Mouse (Mus musculus): Measurements from ENCODE around the gene Gsc2. TPM values are rescaled to one million over a fixed set of nuclear protein-coding genes. Genes with fewer than 3 reads are reported as not detected.
"Not testable (repeated sequence)": the region's sequence is repeated elsewhere in the genome, so short reads cannot be mapped to it uniquely, and the experiment has no call there.

The Gsc2 gene
- total RNA-seq (2021): not detected

GRCm38 (mm10) chr16:17914307-17915249 lies at the start of gene Gsc2:
Gsc2 (minus strand) TSS chr16:17915059.
- no peak for DNase-seq (ENCODE audit: extremely low spot score in 1 of 2, low spot score in 1 of 2)

- no peak for DNase-seq (ENCODE audit: extremely low spot score in 1 of 2, low spot score in 1 of 2)
Measured at GRCm38 (mm10) chr16:17962091-17962490, 47.2 kb upstream of the Gsc2 start.

GRCm38 (mm10) chr16:17956052-17956638 lies 41.3 kb upstream of the Gsc2 start:
- not testable (repeated sequence) for DNase-seq (ENCODE audit: extremely low spot score in 1 of 2, low spot score in 1 of 2)

- DNase-seq (ENCODE audit: extremely low spot score in 1 of 2, low spot score in 1 of 2): no peak
Measured at GRCm38 (mm10) chr16:17951618-17952017, 36.8 kb upstream of the Gsc2 start.

GRCm38 (mm10) chr16:17950068-17950467 lies 35.2 kb upstream of the Gsc2 start:
- no peak for DNase-seq (ENCODE audit: extremely low spot score in 1 of 2, low spot score in 1 of 2)

- DNase-seq (ENCODE audit: extremely low spot score in 1 of 2, low spot score in 1 of 2): no peak
Measured at GRCm38 (mm10) chr16:17949421-17949877, 34.6 kb upstream of the Gsc2 start.

GRCm38 (mm10) chr16:17945081-17945831 lies 30.4 kb upstream of the Gsc2 start:
- DNase-seq (ENCODE audit: extremely low spot score in 1 of 2, low spot score in 1 of 2): no peak

- DNase-seq (ENCODE audit: extremely low spot score in 1 of 2, low spot score in 1 of 2): no peak
Measured at GRCm38 (mm10) chr16:17943466-17943865, 28.6 kb upstream of the Gsc2 start.

- DNase-seq (ENCODE audit: extremely low spot score in 1 of 2, low spot score in 1 of 2): no peak
Measured at GRCm38 (mm10) chr16:17939255-17939751, 24.4 kb upstream of the Gsc2 start.

GRCm38 (mm10) chr16:17938821-17939220 lies 24.0 kb upstream of the Gsc2 start:
- DNase-seq (ENCODE audit: extremely low spot score in 1 of 2, low spot score in 1 of 2): peak in 1 of 2 experiments; percentile 52

GRCm38 (mm10) chr16:17938187-17938586 lies 23.3 kb upstream of the Gsc2 start:
- no peak for DNase-seq (ENCODE audit: extremely low spot score in 1 of 2, low spot score in 1 of 2)

GRCm38 (mm10) chr16:17936776-17937175 lies 21.9 kb upstream of the Gsc2 start:
- DNase-seq (ENCODE audit: extremely low spot score in 1 of 2, low spot score in 1 of 2): no peak

- DNase-seq (ENCODE audit: extremely low spot score in 1 of 2, low spot score in 1 of 2): no peak
Measured at GRCm38 (mm10) chr16:17934445-17934910, 19.6 kb upstream of the Gsc2 start.

GRCm38 (mm10) chr16:17933594-17934444 lies 19.0 kb upstream of the Gsc2 start:
- DNase-seq (ENCODE audit: extremely low spot score in 1 of 2, low spot score in 1 of 2): no peak

GRCm38 (mm10) chr16:17931906-17932460 lies 17.1 kb upstream of the Gsc2 start:
- DNase-seq (ENCODE audit: extremely low spot score in 1 of 2, low spot score in 1 of 2): no peak

GRCm38 (mm10) chr16:17929631-17930030 lies 14.8 kb upstream of the Gsc2 start:
- no peak for DNase-seq (ENCODE audit: extremely low spot score in 1 of 2, low spot score in 1 of 2)

- no peak for DNase-seq (ENCODE audit: extremely low spot score in 1 of 2, low spot score in 1 of 2)
Measured at GRCm38 (mm10) chr16:17929211-17929610, 14.4 kb upstream of the Gsc2 start.

GRCm38 (mm10) chr16:17928627-17929104 lies 13.8 kb upstream of the Gsc2 start:
- peak in 1 of 2 experiments; percentile 43 for DNase-seq (ENCODE audit: extremely low spot score in 1 of 2, low spot score in 1 of 2)

GRCm38 (mm10) chr16:17928087-17928580 lies 13.3 kb upstream of the Gsc2 start, which contains the start of gene Slc25a1:
Slc25a1 (minus strand) TSS chr16:17928219.
- DNase-seq (ENCODE audit: extremely low spot score in 1 of 2, low spot score in 1 of 2): peak; percentile 72 to 77
